Mouse (Mus musculus) c-Kit-positive CD71-positive TER-119-positive erythroid progenitor cells, embryonic 14.5 days (primary cell): ENCODE data around the gene Bola1.
"Not testable (repeated sequence)": the region's sequence is repeated elsewhere in the genome, so short reads cannot be mapped to it uniquely, and the experiment has no call there.

Source experiments
- DNase-seq: peaks from one replicate; pipeline ENCODE4 v3.0.0-alpha.2; 2013; ENCODE audit warnings: low spot score

Bola1 gene

GRCm38 (mm10) chr3:96226695-96227648 lies 7.5 kb upstream of the Bola1 start:
- no peak for DNase-seq

GRCm38 (mm10) chr3:96225421-96225820 lies 5.9 kb upstream of the Bola1 start:
- peak; percentile 35 for DNase-seq

- no peak for DNase-seq
Measured at GRCm38 (mm10) chr3:96222774-96223173, 3.3 kb upstream of the Bola1 start.

- DNase-seq = peak; percentile 54
Measured at GRCm38 (mm10) chr3:96221640-96222038, 2.1 kb upstream of the Bola1 start.

- DNase-seq = peak; percentile 99
Measured at GRCm38 (mm10) chr3:96220765-96221639, 1.5 kb upstream of the Bola1 start, which contains the start of the genes Hist2h2ac and Hist2h2be. Hist2h2ac (minus strand) TSS chr3:96220880. Hist2h2be (plus strand) TSS chr3:96221119.

- peak; percentile 65 for DNase-seq
Measured at GRCm38 (mm10) chr3:96220131-96220764, 739 bp upstream of the Bola1 start.

GRCm38 (mm10) chr3:96219191-96219641 lies 293 bp downstream of the Bola1 start:
- DNase-seq = no peak

GRCm38 (mm10) chr3:96209242-96209641 lies 10.3 kb downstream of the Bola1 start:
- DNase-seq = no peak

GRCm38 (mm10) chr3:96207819-96208218 lies 11.7 kb downstream of the Bola1 start:
- DNase-seq = no peak

GRCm38 (mm10) chr3:96199731-96200130 lies 19.8 kb downstream of the Bola1 start:
- no peak for DNase-seq

- not testable (repeated sequence) for DNase-seq
Measured at GRCm38 (mm10) chr3:96198601-96199251, 20.8 kb downstream of the Bola1 start.

GRCm38 (mm10) chr3:96198181-96198580 lies 21.3 kb downstream of the Bola1 start:
- DNase-seq = peak; percentile 49

GRCm38 (mm10) chr3:96197129-96197749 lies 22.3 kb downstream of the Bola1 start:
- DNase-seq = peak; percentile 81

- DNase-seq = no peak
Measured at GRCm38 (mm10) chr3:96196437-96197128, 22.9 kb downstream of the Bola1 start.

- no peak for DNase-seq
Measured at GRCm38 (mm10) chr3:96195616-96196313, 23.7 kb downstream of the Bola1 start.

- DNase-seq = no peak
Measured at GRCm38 (mm10) chr3:96194966-96195365, 24.5 kb downstream of the Bola1 start.

- DNase-seq = no peak
Measured at GRCm38 (mm10) chr3:96192977-96193376, 26.5 kb downstream of the Bola1 start.

GRCm38 (mm10) chr3:96182382-96182776 lies 37.1 kb downstream of the Bola1 start:
- DNase-seq = no peak

GRCm38 (mm10) chr3:96181510-96182381 lies 37.8 kb downstream of the Bola1 start:
- DNase-seq = no peak
